Mouse (Mus musculus) MN1 (cell line): Measurements from ENCODE around the gene Adcy5.

Source experiments
- DNase-seq: peaks from one replicate; pipeline ENCODE4 v3.0.0-alpha.2; 2016; ENCODE audit warnings: low spot score

The Adcy5 gene

GRCm38 (mm10) chr16:35156306-35156695, 1.6 kb downstream of the Adcy5 start:
- no peak for DNase-seq

- DNase-seq: no peak
Measured at GRCm38 (mm10) chr16:35156832-35157231, 2.2 kb downstream of the Adcy5 start.

DNA sequence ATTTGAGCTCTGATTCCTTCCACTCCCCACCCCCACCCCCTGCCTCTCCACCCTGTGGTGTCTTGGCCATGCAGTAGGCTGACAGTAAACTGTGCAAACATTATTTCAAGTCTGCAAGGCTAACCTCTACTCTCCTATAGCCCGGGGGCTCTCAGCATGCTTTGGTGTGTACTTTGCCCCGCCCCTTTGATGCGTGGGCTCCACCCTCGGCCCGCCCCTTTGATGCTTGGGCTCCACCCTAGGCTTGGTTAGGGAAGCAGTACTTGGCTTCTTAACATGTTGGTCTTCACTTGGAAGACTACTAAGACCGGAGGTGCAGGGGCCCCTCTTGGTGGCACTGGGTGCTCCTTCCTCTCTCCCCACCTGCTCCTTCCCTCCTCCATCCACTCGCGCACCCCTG, 4.9 kb downstream of the Adcy5 start:
- no peak for DNase-seq

DNA sequence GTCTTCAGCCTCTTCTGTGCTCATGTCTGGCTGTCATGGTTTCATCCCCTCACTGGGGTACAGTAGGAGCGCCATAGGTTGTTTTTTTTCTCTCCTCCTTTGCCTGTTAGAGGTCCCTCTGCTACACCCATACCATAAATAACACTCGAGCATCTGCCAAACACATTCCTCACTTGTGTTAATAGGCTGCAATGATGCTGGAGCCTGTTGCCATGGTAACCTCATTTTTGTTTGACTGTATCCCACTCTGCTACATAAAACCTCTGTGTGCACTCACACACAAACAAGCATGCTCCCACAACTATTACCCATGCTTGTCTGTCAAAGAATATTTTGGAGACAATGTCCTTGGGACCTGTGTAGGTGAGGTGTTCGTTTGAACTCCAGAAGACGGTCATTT, 5.3 kb downstream of the Adcy5 start:
- no peak for DNase-seq

- no peak for DNase-seq
Measured at GRCm38 (mm10) chr16:35164361-35165224, 9.9 kb downstream of the Adcy5 start.

GRCm38 (mm10) chr16:35165361-35165760, 10.7 kb downstream of the Adcy5 start:
- no peak for DNase-seq

DNA sequence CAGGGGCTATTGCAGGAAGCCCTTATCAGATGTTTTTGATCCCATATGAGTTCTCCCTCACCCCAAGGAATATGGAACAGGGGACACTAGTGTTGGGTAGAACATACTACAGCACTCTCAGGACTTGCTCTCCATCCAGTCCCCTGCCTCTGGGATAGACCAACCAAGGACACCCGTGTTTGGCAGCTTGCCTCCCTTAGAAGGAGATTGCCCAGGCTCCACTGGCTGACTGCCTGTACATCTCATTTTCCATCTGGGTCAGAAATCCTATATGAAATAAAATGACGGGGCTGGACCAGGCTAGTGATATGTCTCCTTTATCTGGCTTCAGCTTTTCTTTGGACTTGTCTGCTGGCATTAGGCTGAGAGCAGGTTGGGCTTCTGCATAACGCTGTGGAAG, 11.1 kb downstream of the Adcy5 start:
- DNase-seq: no peak

GRCm38 (mm10) chr16:35169431-35169830, 14.8 kb downstream of the Adcy5 start:
- no peak for DNase-seq

DNA sequence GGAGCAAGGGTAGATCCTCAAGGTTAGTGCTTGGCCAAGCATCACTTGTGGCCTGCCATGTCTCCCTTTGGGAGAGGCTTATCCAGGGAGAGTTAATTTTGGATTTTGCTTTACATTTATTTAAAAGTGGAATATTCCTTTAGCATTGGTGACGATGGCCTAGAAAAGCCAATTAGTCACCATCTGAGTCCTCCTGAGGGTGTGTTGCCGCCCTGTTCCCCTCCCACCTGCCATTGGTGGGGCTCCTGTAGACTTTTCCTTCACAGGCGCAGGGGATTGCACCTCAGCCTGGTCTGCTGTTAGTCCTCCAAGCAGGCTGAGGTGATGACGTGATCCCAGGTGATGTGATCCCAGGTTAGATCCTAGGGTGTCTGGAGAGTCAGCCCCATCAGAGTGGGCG, 17.5 kb downstream of the Adcy5 start:
- DNase-seq: no peak

- DNase-seq: no peak
Measured at GRCm38 (mm10) chr16:35178516-35178915, 23.8 kb downstream of the Adcy5 start.

- DNase-seq: no peak
Measured at GRCm38 (mm10) chr16:35179082-35179481, 24.4 kb downstream of the Adcy5 start.

DNA sequence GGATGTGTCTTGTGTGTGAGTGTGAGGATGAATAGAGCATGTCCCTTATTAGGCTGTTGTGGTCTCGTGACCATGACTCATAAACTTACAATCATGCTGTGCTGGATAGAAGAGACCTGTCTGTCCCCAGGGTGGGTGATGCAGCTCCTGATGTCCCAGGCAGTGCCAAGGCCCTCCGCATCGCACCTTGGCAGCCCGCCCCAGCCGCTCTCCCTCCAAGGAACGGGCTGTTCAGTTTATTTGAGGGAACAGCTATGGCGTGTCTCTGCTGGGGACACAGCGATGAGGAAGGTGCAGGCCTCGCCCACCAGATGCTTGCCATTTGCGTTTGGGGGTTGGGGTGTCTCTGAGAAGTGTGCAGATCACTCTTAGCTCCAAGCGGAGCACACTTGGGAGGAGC, 28.5 kb downstream of the Adcy5 start:
- no peak for DNase-seq

DNA sequence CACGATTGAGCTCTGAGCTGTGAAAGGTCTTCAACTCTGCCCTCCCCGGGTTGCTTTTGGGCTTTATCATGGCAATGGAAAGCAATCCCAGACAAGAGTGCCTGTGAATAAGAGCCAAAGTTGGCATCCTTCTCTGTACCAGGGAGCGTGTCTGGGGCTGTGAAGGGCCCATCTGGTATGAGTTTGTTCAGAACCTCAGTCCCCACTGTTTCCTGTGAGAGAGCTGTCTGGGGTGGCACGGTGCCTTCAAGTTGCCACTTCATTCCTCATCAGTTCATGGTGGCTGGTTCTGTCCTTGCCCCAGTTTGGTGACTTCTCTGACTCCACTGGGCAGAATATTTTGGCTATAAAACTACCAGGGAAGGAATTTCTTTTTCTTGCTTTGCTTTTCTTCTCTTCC, 33.4 kb downstream of the Adcy5 start:
- DNase-seq: no peak

DNA sequence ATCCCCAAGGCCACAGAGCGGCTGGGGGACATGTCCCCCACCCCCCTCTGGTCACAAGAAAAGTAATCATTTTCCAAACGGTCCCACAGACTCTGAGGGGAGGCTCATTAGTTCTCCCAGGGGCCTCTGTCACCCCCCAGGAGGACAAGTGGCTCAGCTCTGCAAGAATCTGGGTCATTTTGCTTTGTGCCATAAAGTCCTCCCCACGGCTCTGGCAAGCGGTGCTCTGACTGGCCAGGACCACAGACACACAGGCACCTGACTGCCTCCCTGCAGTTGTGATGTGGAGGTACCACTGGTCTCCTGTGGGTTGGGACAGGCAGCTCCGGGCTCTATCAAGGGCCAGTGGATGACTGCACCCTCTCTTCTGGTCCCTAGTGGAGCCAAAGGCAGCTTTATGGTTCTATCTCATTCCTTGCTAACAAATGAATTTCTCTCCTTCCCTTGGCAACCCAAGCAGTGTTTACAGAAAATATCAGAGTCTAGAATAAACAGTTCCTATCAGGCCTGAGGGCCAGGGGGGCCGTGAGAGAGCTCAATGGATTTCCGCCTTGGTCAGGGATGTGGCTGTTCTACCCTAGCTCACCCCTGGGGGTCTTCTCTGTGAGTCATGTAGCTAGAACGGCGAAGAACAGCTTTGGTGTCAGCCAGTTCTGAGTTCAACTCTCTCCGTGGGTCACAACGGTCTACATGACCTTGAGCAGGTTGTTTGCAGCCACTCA, 34.9 kb downstream of the Adcy5 start:
- DNase-seq: no peak

- no peak for DNase-seq
Measured at GRCm38 (mm10) chr16:35190777-35191176, 36.1 kb downstream of the Adcy5 start.

DNA sequence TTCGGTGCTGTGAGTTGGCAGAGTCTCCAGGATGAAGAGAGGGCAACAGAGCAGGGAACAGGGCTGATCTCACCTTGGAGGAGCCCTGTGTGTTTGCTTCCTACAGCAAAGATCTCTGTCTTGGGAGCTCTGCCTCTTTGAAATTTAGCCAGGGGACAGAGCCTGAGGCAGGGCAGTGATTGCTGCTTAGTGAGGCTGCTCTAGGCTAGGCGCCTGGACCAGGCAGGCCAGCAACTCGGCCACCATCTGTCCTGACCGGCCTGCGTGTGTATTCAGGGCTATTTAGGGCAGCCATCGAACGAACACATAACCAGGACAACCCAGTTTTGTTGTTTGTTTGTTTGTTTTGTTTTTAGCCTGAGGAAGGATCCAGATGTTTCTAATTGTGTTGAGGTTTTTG, 36.6 kb downstream of the Adcy5 start:
- DNase-seq: no peak

DNA sequence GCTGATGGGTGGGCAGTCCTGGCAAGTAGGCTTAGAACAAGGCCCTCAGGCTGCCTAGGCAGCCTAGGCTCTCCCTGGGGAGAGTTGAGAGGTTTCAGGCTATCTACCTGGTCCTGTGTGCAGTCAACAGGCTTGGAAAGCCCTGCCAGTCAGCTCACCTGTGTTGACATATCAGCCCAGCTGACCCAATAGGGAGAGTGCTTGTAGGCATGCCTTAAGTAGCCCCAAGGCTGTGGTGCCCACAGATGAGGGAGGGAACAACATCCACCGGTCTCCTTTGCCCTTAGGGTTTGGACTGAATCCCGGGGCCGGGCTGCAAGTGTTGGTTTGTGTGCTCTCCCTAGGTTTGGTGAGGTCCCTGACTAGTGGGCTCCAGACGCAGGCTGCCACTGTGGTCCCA, 37.8 kb downstream of the Adcy5 start:
- DNase-seq: no peak

- no peak for DNase-seq
Measured at GRCm38 (mm10) chr16:35193357-35193756, 38.7 kb downstream of the Adcy5 start.

DNA sequence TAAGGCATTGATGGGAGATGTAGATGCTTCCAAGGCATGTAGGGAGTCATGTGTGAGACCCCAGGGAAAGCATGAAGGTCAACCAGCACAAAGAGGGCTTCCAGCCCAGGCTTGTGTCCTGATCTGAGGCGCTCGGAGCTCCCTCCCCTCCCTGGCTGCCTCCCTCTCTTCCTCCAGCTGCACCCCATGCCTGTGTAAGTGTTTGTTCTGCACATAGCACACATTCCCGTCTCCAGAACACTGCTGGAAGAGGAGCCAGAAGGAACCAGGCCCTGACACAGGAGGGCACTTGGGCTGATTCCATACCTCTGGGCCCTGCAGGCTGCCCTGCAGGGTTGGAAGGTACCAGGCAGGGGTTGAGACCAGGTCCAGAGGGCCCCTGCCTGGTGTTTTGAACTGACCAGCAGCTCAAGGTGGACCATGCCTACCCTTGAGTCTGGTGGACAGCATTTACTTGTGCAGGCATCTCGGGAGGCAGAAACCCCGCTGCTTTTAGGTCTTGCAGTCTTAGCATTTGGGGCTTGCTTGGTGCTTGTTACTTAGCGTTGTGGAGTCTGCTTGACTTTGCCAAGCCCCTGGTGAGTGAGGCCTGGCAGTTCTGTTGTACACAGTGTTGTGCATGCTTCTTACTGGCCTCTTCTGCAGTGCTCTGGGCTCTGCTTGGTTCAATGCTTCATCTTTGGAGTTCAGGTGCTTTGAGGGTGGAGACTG, 45.2 kb downstream of the Adcy5 start:
- no peak for DNase-seq

GRCm38 (mm10) chr16:35200432-35201142, 45.9 kb downstream of the Adcy5 start:
- no peak for DNase-seq

GRCm38 (mm10) chr16:35201281-35201680, 46.6 kb downstream of the Adcy5 start:
- no peak for DNase-seq

GRCm38 (mm10) chr16:35203511-35203910, 48.8 kb downstream of the Adcy5 start:
- DNase-seq: no peak
